18 mouse cellular contexts compared by ENCODE assay signal in genomic region chr10:128391850-128392249, GRCm38 (mm10). TPM values are rescaled to one million over a fixed set of nuclear protein-coding genes. Genes with fewer than 3 reads are reported as not detected.
"Had no signal": no experiment of that assay in that cellular context is flagged by ENCODE, and none has a peak within 500 bp of the region (broad histone marks: within the 10 kb centered on the region; RNA-seq: fewer than 3 reads in every experiment).

No protein-coding gene starts in this region.

- H3K27me3 ChIP-seq: limb, embryonic 12.5 days; liver, embryonic 13.5 days; lung, embryonic 15.5 days; megakaryocyte, embryonic 14.5 days; midbrain, embryonic 15.5 days; neural tube, embryonic 12.5 days; stomach, embryonic 15.5 days had no signal

- ATAC-seq: liver, postnatal 0 days; midbrain, embryonic 15.5 days had no signal

- H3K4me2 ChIP-seq: limb, embryonic 12.5 days; liver, embryonic 13.5 days; lung, embryonic 15.5 days; midbrain, embryonic 11.5 days; midbrain, embryonic 15.5 days; neural tube, embryonic 12.5 days; stomach, embryonic 15.5 days had no signal

- DNase-seq: kidney, postnatal 4 days; liver; liver, embryonic 13.5 days; liver, postnatal 0 days; lung, postnatal 14 days; right cerebral cortex, postnatal 14 days; thymus, postnatal 4 days had no signal

- H3K4me3 ChIP-seq: layer of hippocampus, adult 2 months; limb, embryonic 12.5 days; liver, embryonic 13.5 days; lung, embryonic 15.5 days; megakaryocyte, embryonic 14.5 days; midbrain, embryonic 15.5 days; neural tube, embryonic 12.5 days; stomach, embryonic 15.5 days had no signal

- H3K9ac ChIP-seq: limb, embryonic 12.5 days; liver, embryonic 13.5 days; liver, postnatal 0 days; lung, embryonic 15.5 days; midbrain, embryonic 15.5 days; neural tube, embryonic 12.5 days; stomach, embryonic 15.5 days had no signal

- H3K4me1 ChIP-seq: limb, embryonic 12.5 days; lung, embryonic 15.5 days; midbrain, embryonic 15.5 days; neural tube, embryonic 12.5 days; stomach, embryonic 15.5 days had no signal

- H3K9me3 ChIP-seq: limb, embryonic 12.5 days; liver, embryonic 13.5 days; lung, embryonic 15.5 days; megakaryocyte, embryonic 14.5 days; midbrain, embryonic 15.5 days; neural tube, embryonic 12.5 days; stomach, embryonic 15.5 days had no signal

- H3K27ac ChIP-seq: layer of hippocampus, adult 2 months; limb, embryonic 12.5 days; liver, embryonic 13.5 days; lung, embryonic 15.5 days; macrophage; midbrain, embryonic 15.5 days; neural tube, embryonic 12.5 days; stomach, embryonic 15.5 days had no signal

RNA-seq across cellular contexts. Expression of gene Slc39a5, which starts 9.2 kb away (rescaled TPM):
- total RNA-seq: left cerebral cortex, postnatal 36 days; monocyte, adult 5-6 weeks had no signal
- polyA plus RNA-seq: limb, embryonic 12.5 days; macrophage; midbrain, embryonic 11.5 days; midbrain, embryonic 15.5 days; neural tube, embryonic 12.5 days had no signal
